Mouse (Mus musculus): Measurements from ENCODE around the gene Atp6v0a1.

- TF ChIP-seq GATA1 (IDR thresholded peaks at IDR 0.05; ENCODE audit: low read length) (no peak), TAL1 (IDR thresholded peaks at IDR 0.05; ENCODE audit: low read length) (no peak)
These were observed 29.4 kb upstream of the Atp6v0a1 start for GRCm38 (mm10) chr11:100979887-100980286.
